Comparison of ENCODE assay signal across 8 mouse cellular contexts in the genomic region with DNA sequence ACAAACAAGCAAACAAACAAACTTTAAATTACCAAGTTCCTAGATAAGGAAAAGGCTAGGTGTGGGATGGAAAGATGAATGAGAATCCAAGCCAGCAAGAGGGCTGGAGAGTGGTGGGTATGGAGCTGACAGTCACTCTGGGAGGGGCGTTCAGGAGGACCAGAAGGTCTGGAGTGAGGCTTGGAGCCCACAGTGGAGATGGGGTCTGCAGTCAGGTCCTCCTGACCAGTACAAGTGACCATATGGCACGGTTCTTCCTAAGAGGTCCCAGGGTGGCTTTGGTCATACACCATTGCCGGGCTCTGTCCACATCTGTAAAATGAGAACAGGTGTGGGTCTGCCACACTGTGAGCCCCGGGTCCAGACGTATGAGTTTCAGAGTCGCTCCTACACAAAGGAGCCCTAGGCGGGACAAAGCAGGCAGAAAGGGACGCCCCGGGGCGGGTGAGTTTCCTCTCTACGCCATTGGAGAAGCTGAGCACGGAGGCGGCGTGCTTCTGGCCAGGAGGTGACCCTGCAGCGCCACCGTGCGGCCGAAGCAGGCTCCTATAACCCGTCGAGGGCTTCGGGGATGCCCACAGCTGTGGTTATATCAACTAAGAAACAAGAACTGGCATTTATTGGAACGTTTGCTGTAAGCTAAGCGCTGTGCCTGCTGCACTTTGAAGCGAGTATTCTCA. TPM values are rescaled to one million over a fixed set of nuclear protein-coding genes. Genes with fewer than 3 reads are reported as not detected.
DNase-seq lines count a peak whose midpoint lies in the region; ATAC-seq lines count a peak whose summit lies in the region.

No protein-coding gene starts in this region.

- H3K27ac ChIP-seq in hindbrain, embryonic 15.5 days (replicated peaks) = 0 out of 2 replicates have a peak overlapping the region, but pooled peaks have one; percentile 23

- peak overlapping the region; percentile 63 for H3K4me2 ChIP-seq in hindbrain, embryonic 15.5 days

- no peaks in the 10 kb centered on the region for H3K36me3 ChIP-seq in hindbrain, embryonic 15.5 days

- H3K4me3 ChIP-seq in hindbrain, embryonic 15.5 days = peak overlapping the region; percentile 33

- no peaks in the 10 kb centered on the region for H3K27me3 ChIP-seq in hindbrain, embryonic 15.5 days

- ATAC-seq in hindbrain, embryonic 15.5 days (ENCODE audit: low FRiP score, low read depth) = peak; percentile 95

- peak; percentile 78 for DNase-seq in WW6 (ENCODE audit: low read depth, low spot score)
- peak; percentile 89 to 90 for DNase-seq in cerebellum, postnatal 36 days
- peak; percentile 92 to 93 for DNase-seq in frontal cortex, postnatal 36 days (ENCODE audit: low spot score in 2 of 2)
- peak; percentile 90 to 91 for DNase-seq in layer of hippocampus, postnatal 36 days
- peak; percentile 94 for DNase-seq in lung, postnatal 25 days (ENCODE audit: low spot score)
- peak; percentile 97 for DNase-seq in retina, embryonic 14.5 days (ENCODE audit: low spot score)
- DNase-seq in thymus, postnatal 36 days = peak; percentile 93 to 94

- 2% methylated on average over 24 of the region's 24 CpGs for WGBS in hindbrain, embryonic 15.5 days

- peaks cover 28% of the 10 kb centered on the region for H3K4me1 ChIP-seq in hindbrain, embryonic 15.5 days (replicated peaks)

- no peaks in the 10 kb centered on the region for H3K9me3 ChIP-seq in hindbrain, embryonic 15.5 days

- H3K9ac ChIP-seq in hindbrain, embryonic 15.5 days = peak overlapping the region; percentile 35

RNA-seq across cellular contexts. Expression of a gene that starts 1.1 kb away (rescaled TPM):
- not detected in 2 replicates for polyA plus RNA-seq in hindbrain, embryonic 15.5 days (2015; fragmentation: Nextera tagmentation; extraction: Ambion mirVana)
- not detected for total RNA-seq in layer of hippocampus, postnatal 36 days (2021)

RNA-seq across cellular contexts. Expression of a gene that starts 22.1 kb away (rescaled TPM):
- polyA plus RNA-seq in hindbrain, embryonic 15.5 days (2015; fragmentation: Nextera tagmentation; extraction: Ambion mirVana) = 342 and 343 TPM in 2 replicates
- 100 to 1,000 TPM; 280 to 304 TPM for total RNA-seq in layer of hippocampus, postnatal 36 days (2021)

RNA-seq across cellular contexts. Expression of a gene that starts 25.0 kb away (rescaled TPM):
- 35.2 and 38.8 TPM in 2 replicates for polyA plus RNA-seq in hindbrain, embryonic 15.5 days (2015; fragmentation: Nextera tagmentation; extraction: Ambion mirVana)
- 1 to 10 TPM; 2.2 TPM for total RNA-seq in layer of hippocampus, postnatal 36 days (2021)

Comparison
In these comparisons a context has a peak if more than half of its experiments do, and no peak if none do; other contexts are left out.
1. Peak in every context shown above with its lines: DNase-seq, ATAC-seq, H3K4me3 ChIP-seq and H3K27ac ChIP-seq.